Mouse (Mus musculus) myocyte (in vitro differentiated cells): Measurements from ENCODE around the gene Ephx4.

Experiments
- CEBPB ChIP-seq: IDR thresholded peaks from 2 replicates; pipeline ENCODE4 v1.6.1; 2011; ENCODE audit warnings: mild to moderate bottlenecking, moderate library complexity; ENCODE audit not compliant: poor library complexity, insufficient read depth, severe bottlenecking
- MAX ChIP-seq: IDR thresholded peaks from one replicate; pipeline ENCODE4 v1.6.1; 2011; ENCODE audit warnings: low read depth, mild to moderate bottlenecking, control low read depth
- MYOD1 ChIP-seq, 3 experiments: IDR thresholded peaks; one replicate each; pipeline ENCODE4 v1.6.1; 2011; ENCODE audit warnings: control low read depth in 2 of 3, low read depth in 2 of 3, mild to moderate bottlenecking in 2 of 3, moderate library complexity in 1 of 3; ENCODE audit not compliant: insufficient read length in 2 of 3, control insufficient read depth in 1 of 3
- POLR2A ChIP-seq: IDR thresholded peaks from one replicate; pipeline ENCODE4 v1.6.1; 2011; ENCODE audit warnings: low read depth, mild to moderate bottlenecking, control low read depth, moderate library complexity; ENCODE audit not compliant: insufficient read length
- POLR2AphosphoS2 ChIP-seq: IDR thresholded peaks from one replicate; pipeline ENCODE4 v1.6.1; 2011; ENCODE audit warnings: low read depth, control low read depth; ENCODE audit not compliant: insufficient read length
- USF1 ChIP-seq: IDR thresholded peaks from one replicate; pipeline ENCODE4 v1.6.1; 2011; ENCODE audit warnings: low read depth, mild to moderate bottlenecking, control low read depth, moderate library complexity

DNA sequence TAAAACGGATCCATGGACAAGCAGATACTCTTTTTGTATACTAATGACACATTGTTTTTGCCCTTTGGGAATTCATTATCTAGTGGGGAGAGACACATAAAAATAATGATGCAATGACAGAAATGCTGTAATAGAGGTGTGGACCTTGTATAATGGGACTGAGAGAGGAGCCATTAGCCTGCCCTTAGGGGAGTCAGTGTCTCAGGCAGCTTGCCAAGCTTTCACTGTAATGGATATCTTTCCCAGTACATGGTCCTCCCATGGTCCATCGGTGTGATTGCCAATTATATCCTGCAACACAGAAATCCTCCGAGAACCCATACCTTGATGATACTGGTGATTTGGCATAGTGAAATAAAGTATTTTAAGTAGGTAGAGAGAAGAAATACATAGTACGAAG lies 41.7 kb downstream of the Ephx4 start:
- TF ChIP-seq MYOD1 (IDR thresholded peaks at IDR 0.05; ENCODE audit: control insufficient read depth in 1 of 3, insufficient read length in 2 of 3, low read depth in 2 of 3) (no peak), POLR2AphosphoS2 (no peak), POLR2A (no peak), USF1 (no peak), MAX (no peak), CEBPB (no peak)
